9 mouse cellular contexts compared by ENCODE assay signal in genomic region chr17:34128264-34128937, GRCm38 (mm10). TPM values are rescaled to one million over a fixed set of nuclear protein-coding genes. Genes with fewer than 3 reads are reported as not detected.
DNase-seq lines count a peak whose midpoint lies in the region; ATAC-seq and TF ChIP-seq lines count a peak whose summit lies in the region.
"Had no signal": no experiment of that assay in that cellular context is flagged by ENCODE, and none has a peak within 500 bp of the region (broad histone marks: within the 10 kb centered on the region; RNA-seq: fewer than 3 reads in every experiment).

No protein-coding gene starts in this region.

- H3K27me3 ChIP-seq in forebrain, embryonic 13.5 days = peaks cover 7% of the 10 kb centered on the region; the same call in 1 of the 2 replicates
- peaks cover 41% of the 10 kb centered on the region for H3K27me3 ChIP-seq in liver, embryonic 15.5 days
- H3K27me3 ChIP-seq in stomach, postnatal 0 days (ENCODE audit: control insufficient read depth, insufficient read depth, low read length) = no peaks in the 10 kb centered on the region

- peak; percentile 52; the same call in 1 of the 2 replicates for ATAC-seq in forebrain, embryonic 13.5 days
- no peak for ATAC-seq in liver, embryonic 15.5 days (ENCODE audit: insufficient read depth)
- ATAC-seq in stomach, postnatal 0 days (ENCODE audit: low FRiP score, low TSS enrichment) = no peak

- H3K9me3 ChIP-seq in forebrain, embryonic 13.5 days (replicated peaks) = no peaks in the 10 kb centered on the region
- no peaks in the 10 kb centered on the region for H3K9me3 ChIP-seq in liver, embryonic 15.5 days (replicated peaks)
- H3K9me3 ChIP-seq in stomach, postnatal 0 days (ENCODE audit: control insufficient read depth, low read length) = no peaks in the 10 kb centered on the region

- WGBS in forebrain, embryonic 13.5 days = 17% methylated on average over 13 of the region's 13 CpGs
- 28% methylated on average over 13 of the region's 13 CpGs for WGBS in liver, embryonic 15.5 days (ENCODE audit: insufficient replicate concordance)
- 29% methylated on average over 13 of the region's 13 CpGs for WGBS in stomach, postnatal 0 days

- peak overlapping the region; percentile 18; the same call in 1 of the 2 replicates for H3K9ac ChIP-seq in forebrain, embryonic 13.5 days
- H3K9ac ChIP-seq in liver, embryonic 15.5 days = no peak overlapping the region
- H3K9ac ChIP-seq in stomach, postnatal 0 days (ENCODE audit: low read length) = no peak overlapping the region

- DNase-seq in gastrocnemius, adult 2 months = no peak
- DNase-seq in gastrocnemius, postnatal 25 days = no peak
- DNase-seq in 3T3-L1 (ENCODE audit: low read depth, low spot score) = peak; percentile 35
- DNase-seq in stomach, postnatal 0 days (ENCODE audit: low spot score) = no peak
- no peak for DNase-seq in gastrocnemius, postnatal 10 days
- DNase-seq in lung, postnatal 25 days (ENCODE audit: low spot score) = no peak

- TF ChIP-seq CTCF in gastrocnemius, adult 2 months (IDR thresholded peaks at IDR 0.05) = peak; percentile 33
- TF ChIP-seq CTCF in stomach, postnatal 0 days (IDR thresholded peaks at IDR 0.05; ENCODE audit: low read depth) = peak; percentile 51

- TF ChIP-seq EP300 in stomach, postnatal 0 days (optimal IDR thresholded peaks at IDR 0.05) = no peak

- intact Hi-C loops in gastrocnemius, adult 2 months (cut with DNase I) = no loop called here

- no peak overlapping the region for H3K4me3 ChIP-seq in gastrocnemius, adult 2 months
- H3K4me3 ChIP-seq in forebrain, embryonic 13.5 days = no peak overlapping the region
- H3K4me3 ChIP-seq in liver, embryonic 15.5 days (replicated peaks) = no peak overlapping the region
- H3K4me3 ChIP-seq in stomach, postnatal 0 days (ENCODE audit: low read depth, low read length) = no peak overlapping the region
- H3K4me3 ChIP-seq: erythroblast, embryonic 14.5 days had no signal

- peak overlapping the region; percentile 40; the same call in 1 of the 2 replicates for H3K27ac ChIP-seq in gastrocnemius, adult 2 months
- H3K27ac ChIP-seq in forebrain, embryonic 13.5 days = no peak overlapping the region
- no peak overlapping the region for H3K27ac ChIP-seq in liver, embryonic 15.5 days (replicated peaks)
- H3K27ac ChIP-seq in stomach, postnatal 0 days (replicated peaks) = no peak overlapping the region

- H3K36me3 ChIP-seq in forebrain, embryonic 13.5 days (ENCODE audit: poor library complexity, severe bottlenecking) = no peaks in the 10 kb centered on the region
- H3K36me3 ChIP-seq in liver, embryonic 15.5 days (replicated peaks) = no peaks in the 10 kb centered on the region; the same call in 1 of the 2 replicates
- no peaks in the 10 kb centered on the region; the same call in 1 of the 2 replicates for H3K36me3 ChIP-seq in stomach, postnatal 0 days (ENCODE audit: control insufficient read depth, insufficient read depth, low read length)

- peak overlapping the region; percentile 35 for H3K4me2 ChIP-seq in forebrain, embryonic 13.5 days
- H3K4me2 ChIP-seq in liver, embryonic 15.5 days = 0 out of 2 replicates have a peak overlapping the region, but pooled peaks have one; percentile 23
- H3K4me2 ChIP-seq in stomach, postnatal 0 days (replicated peaks; ENCODE audit: low read depth) = no peak overlapping the region

- peaks cover 27% of the 10 kb centered on the region for H3K4me1 ChIP-seq in forebrain, embryonic 13.5 days
- H3K4me1 ChIP-seq in liver, embryonic 15.5 days (replicated peaks) = peaks cover 68% of the 10 kb centered on the region
- peaks cover 2% of the 10 kb centered on the region for H3K4me1 ChIP-seq in stomach, postnatal 0 days (replicated peaks; ENCODE audit: control insufficient read depth, insufficient read depth)

RNA-seq across cellular contexts. Expression of gene Brd2, which starts 6.0 kb away (rescaled TPM):
- 10 to 100 TPM; 70.3 to 88.9 TPM for total RNA-seq in gastrocnemius, adult 2 months (2021)
- 10 to 100 TPM; 66.7 to 69.1 TPM for total RNA-seq in gastrocnemius, postnatal 25 days (2021)
- 124 and 125 TPM in 2 replicates for polyA plus RNA-seq in forebrain, embryonic 13.5 days (2015; fragmentation: Nextera tagmentation; extraction: Ambion mirVana)
- polyA plus RNA-seq in liver, embryonic 15.5 days (2015; fragmentation: Nextera tagmentation; extraction: Ambion mirVana) = 37.8 and 40.1 TPM in 2 replicates
- 45.0 and 48.1 TPM in 2 replicates for polyA plus RNA-seq in stomach, postnatal 0 days (2015; fragmentation: Nextera tagmentation; extraction: Ambion mirVana)
- total RNA-seq in gastrocnemius, postnatal 10 days (2021) = 100 to 1,000 TPM in 1 of 2 experiments, 10 to 100 TPM in 1; 91.9 to 114 TPM

RNA-seq across cellular contexts. Expression of gene H2-DMa, which starts 9.1 kb away (rescaled TPM):
- 1 to 10 TPM; 3.0 to 3.1 TPM for total RNA-seq in gastrocnemius, adult 2 months (2021)
- 1 to 10 TPM; 2.8 to 3.1 TPM for total RNA-seq in gastrocnemius, postnatal 25 days (2021)
- polyA plus RNA-seq in forebrain, embryonic 13.5 days (2015; fragmentation: Nextera tagmentation; extraction: Ambion mirVana) = 8.7 and 10.0 TPM in 2 replicates
- polyA plus RNA-seq in liver, embryonic 15.5 days (2015; fragmentation: Nextera tagmentation; extraction: Ambion mirVana) = 6.4 TPM in 2 replicates
- polyA plus RNA-seq in stomach, postnatal 0 days (2015; fragmentation: Nextera tagmentation; extraction: Ambion mirVana) = 9.1 and 9.5 TPM in 2 replicates
- 1 to 10 TPM; 4.6 to 6.1 TPM for total RNA-seq in gastrocnemius, postnatal 10 days (2021)

RNA-seq across cellular contexts. Expression of gene H2-DMb2, which starts 14.7 kb away (rescaled TPM):
- under 1 TPM; 0.46 to 0.47 TPM for total RNA-seq in gastrocnemius, adult 2 months (2021)
- under 1 TPM; 0.28 to 0.67 TPM for total RNA-seq in gastrocnemius, postnatal 25 days (2021)
- 0.20 TPM in 1 of 2 replicates, not detected in the other for polyA plus RNA-seq in forebrain, embryonic 13.5 days (2015; fragmentation: Nextera tagmentation; extraction: Ambion mirVana)
- 0.54 and 1.0 TPM in 2 replicates for polyA plus RNA-seq in liver, embryonic 15.5 days (2015; fragmentation: Nextera tagmentation; extraction: Ambion mirVana)
- polyA plus RNA-seq in stomach, postnatal 0 days (2015; fragmentation: Nextera tagmentation; extraction: Ambion mirVana) = 0.45 and 0.53 TPM in 2 replicates
- under 1 TPM; 0.25 to 0.61 TPM for total RNA-seq in gastrocnemius, postnatal 10 days (2021)
- polyA plus RNA-seq: erythroblast, embryonic 14.5 days had no signal

RNA-seq across cellular contexts. Expression of gene H2-DMb1, which starts 24.5 kb away (rescaled TPM):
- under 1 TPM; 0.38 to 0.61 TPM for total RNA-seq in gastrocnemius, adult 2 months (2021)
- 1 to 10 TPM in 1 of 2 experiments, under 1 TPM in 1; 0.43 to 1.2 TPM for total RNA-seq in gastrocnemius, postnatal 25 days (2021)
- 0.20 TPM in 1 of 2 replicates, not detected in the other for polyA plus RNA-seq in forebrain, embryonic 13.5 days (2015; fragmentation: Nextera tagmentation; extraction: Ambion mirVana)
- polyA plus RNA-seq in liver, embryonic 15.5 days (2015; fragmentation: Nextera tagmentation; extraction: Ambion mirVana) = 1.6 and 1.7 TPM in 2 replicates
- polyA plus RNA-seq in stomach, postnatal 0 days (2015; fragmentation: Nextera tagmentation; extraction: Ambion mirVana) = 2.1 and 2.6 TPM in 2 replicates
- 1 to 10 TPM; 1.4 to 1.8 TPM for total RNA-seq in gastrocnemius, postnatal 10 days (2021)
- polyA plus RNA-seq: erythroblast, embryonic 14.5 days had no signal

RNA-seq across cellular contexts. Expression of gene H2-Oa, which starts 36.3 kb away (rescaled TPM):
- not detected for total RNA-seq in gastrocnemius, adult 2 months (2021)
- total RNA-seq in gastrocnemius, postnatal 25 days (2021) = not detected
- polyA plus RNA-seq in forebrain, embryonic 13.5 days (2015; fragmentation: Nextera tagmentation; extraction: Ambion mirVana) = not detected in 2 replicates
- 0.17 and 0.40 TPM in 2 replicates for polyA plus RNA-seq in liver, embryonic 15.5 days (2015; fragmentation: Nextera tagmentation; extraction: Ambion mirVana)
- polyA plus RNA-seq in stomach, postnatal 0 days (2015; fragmentation: Nextera tagmentation; extraction: Ambion mirVana) = 0.25 and 0.29 TPM in 2 replicates
- not detected for total RNA-seq in gastrocnemius, postnatal 10 days (2021)
